Mouse (Mus musculus): ENCODE data around the gene Rab19.
"Not testable (repeated sequence)": the region's sequence is repeated elsewhere in the genome, so short reads cannot be mapped to it uniquely, and the experiment has no call there.

Rab19 gene

DNA sequence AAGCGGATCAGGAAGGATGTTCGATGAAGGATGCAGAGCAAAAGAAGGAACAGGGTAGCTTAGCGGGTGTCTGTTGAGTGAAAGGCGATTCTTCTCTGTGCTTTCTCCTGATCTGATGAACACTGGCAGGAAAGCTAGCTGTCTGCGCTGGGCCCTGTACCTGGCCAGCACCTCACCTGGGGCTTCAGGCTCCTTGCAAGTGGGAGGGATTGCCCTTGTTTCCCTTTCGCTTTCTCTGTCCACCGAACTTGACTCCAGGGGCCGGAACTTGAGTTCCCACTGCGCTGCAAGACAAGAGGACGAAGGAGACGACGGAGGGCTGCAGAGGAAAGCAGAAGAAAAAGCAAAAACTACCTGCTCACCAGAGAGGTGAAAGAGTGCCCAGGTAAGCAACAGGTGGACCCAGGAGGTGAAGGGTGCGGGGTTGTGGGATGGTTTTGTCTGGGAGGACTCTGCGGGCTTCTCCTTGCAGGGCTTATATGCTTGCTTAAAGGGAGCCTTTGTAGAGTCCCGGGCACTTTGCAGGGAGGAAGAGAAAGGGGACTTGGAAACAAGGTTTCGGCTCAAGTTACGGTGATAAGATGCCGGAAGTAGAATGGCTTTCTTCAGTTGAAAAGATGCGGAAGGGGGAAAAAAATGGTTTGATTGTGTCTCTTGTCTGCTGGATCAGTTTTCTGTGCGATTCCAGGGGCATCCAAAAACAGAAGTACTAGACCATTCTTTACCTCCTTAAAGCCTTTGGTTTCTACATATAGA lies at the start of gene Rab19:
Gene Rab19 (plus strand): TSS at position 51 of the 756 bp plus-strand sequence.
- peak; percentile 58 for DNase-seq

DNA sequence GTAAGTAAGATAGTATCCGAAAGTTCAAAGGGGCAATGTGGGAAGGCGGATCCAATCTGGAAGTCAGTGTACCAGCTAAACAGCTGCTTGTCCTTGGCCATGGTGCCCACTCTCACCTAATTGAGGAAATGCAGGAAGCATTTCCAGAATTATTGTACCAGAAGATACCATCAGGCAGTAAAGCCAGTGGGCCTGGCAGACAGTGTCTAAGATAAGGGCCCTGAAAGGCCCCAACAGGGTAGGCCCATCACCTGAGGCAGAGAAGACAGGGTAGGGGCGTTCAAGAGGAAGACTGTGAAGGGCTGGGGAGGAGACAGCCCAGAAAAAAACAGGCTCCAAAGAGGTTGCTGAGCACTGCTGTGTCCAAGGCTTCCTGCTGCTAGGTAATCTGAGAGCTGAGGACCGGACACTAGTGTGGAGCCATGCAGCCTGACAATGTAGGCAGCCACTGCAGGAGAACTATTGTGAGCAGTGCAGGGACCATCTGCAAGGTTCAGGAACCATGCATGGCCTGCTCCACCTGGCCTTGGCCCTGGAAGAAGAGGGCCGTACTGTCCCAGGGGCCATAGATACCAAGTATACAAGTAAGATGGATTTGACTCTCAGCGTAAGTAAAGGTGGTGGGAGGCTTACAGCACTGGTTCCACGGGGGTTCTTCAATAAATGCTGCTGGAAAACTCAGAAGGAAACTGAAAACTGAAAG lies 48.8 kb upstream of the Rab19 start:
- DNase-seq = no peak

DNA sequence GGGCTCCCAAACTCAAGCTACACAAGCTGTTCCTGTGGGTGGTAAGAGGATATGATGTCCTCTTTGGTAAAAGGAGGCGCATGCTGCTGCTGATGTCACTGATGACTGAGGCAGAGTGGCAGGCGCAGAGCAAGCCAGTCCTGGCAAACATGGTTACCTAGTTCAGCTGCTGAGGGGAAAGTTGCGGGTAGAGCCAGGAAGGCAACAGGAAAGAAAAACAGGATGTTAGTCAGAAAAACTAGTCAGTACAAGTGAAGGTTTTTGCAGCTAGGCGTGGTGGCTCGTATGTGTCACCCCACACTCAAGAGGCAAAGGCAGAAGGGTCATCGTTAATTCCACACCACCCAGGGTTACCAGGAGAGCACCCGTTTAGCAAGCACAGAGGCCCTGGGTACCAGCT lies 46.8 kb upstream of the Rab19 start:
- DNase-seq = no peak

GRCm38 (mm10) chr6:39334873-39335272 lies 46.1 kb upstream of the Rab19 start:
- no peak for DNase-seq

DNA sequence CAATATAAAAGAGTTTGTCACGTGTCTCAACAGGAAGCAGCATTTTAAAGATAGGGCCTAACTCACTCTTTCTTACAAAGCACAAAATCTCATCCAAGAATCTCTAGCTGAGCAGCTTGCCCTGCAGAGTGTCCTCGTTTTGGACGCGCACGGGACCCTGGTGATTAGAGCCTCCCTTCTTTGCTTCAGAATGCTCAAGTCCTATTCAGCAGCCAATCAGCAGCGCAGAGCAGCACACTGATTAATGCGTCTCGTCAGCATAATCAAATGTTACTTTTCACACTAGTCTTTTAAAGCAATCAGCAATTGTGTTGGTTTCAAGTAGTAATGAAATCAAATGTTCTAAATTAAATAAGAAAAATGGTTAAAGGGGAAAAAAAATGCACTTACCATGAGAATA lies 42.6 kb upstream of the Rab19 start:
- DNase-seq = no peak

- no peak for DNase-seq
Observed at GRCm38 (mm10) chr6:39341798-39342197, 39.2 kb upstream of the Rab19 start.

GRCm38 (mm10) chr6:39344020-39344419 lies 37.0 kb upstream of the Rab19 start:
- peak; percentile 87 for DNase-seq

DNA sequence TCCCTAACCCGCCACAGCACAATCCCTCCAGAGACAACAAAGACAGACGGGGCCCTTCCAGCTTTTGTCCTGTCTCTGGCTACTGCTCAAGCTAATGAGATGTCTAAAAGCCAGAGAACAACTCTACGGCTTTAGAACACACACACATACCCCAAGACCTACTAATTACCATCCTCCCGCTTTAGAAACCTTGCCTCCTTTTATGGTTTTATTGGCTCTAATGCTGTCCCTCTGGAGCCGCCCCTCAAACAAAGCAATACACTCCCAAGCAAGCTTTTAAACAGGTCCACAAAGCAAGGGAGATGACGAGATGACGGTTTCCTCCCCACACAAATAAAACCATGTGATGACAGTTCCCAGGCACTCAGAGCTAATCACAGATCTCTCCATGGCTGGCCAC lies 35.5 kb upstream of the Rab19 start:
- no peak for DNase-seq

GRCm38 (mm10) chr6:39346991-39347501 lies 33.9 kb upstream of the Rab19 start:
- peak; percentile 49 for DNase-seq

- DNase-seq = peak; percentile 36
Observed at GRCm38 (mm10) chr6:39347880-39348814, 32.8 kb upstream of the Rab19 start.

DNA sequence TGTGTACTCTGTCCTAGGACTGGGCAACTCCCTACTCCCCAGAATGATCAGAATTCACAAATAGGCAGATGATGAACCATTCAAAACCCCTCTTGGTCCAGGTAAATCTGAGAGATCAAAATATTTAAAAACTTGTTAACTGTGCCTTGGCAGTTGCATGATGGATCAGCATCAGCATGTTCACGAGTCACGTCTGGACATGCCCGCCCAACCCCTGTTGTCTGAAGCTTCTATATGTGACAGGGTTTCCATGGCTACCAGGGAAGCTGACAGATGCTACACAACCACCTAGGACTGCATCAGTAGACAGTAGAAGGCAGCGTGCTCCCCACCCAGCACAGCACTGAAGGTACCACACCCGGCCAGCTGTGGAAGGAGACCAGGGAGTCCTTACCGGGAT lies 32.0 kb upstream of the Rab19 start:
- no peak for DNase-seq

GRCm38 (mm10) chr6:39359207-39359606 lies 21.8 kb upstream of the Rab19 start:
- not testable (repeated sequence) for DNase-seq

DNA sequence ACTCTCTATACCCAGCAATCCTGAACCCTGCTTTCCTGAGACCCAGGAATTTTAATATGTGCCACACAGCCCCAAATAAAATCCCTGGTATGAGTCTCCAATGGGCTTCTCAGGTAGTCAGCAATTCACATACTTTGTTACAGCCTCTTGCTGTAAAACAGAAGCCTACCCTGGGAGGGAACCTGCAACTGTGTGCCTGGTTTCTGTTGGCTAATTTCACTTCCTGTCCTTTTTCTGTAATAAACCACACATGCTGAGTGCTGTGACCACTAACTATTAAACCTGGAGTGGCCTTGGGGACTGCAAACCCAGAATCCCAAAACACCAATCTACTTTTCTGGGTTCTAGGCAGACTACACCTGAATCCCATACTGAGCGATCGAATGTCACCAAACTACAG lies 18.3 kb upstream of the Rab19 start:
- no peak for DNase-seq

DNA sequence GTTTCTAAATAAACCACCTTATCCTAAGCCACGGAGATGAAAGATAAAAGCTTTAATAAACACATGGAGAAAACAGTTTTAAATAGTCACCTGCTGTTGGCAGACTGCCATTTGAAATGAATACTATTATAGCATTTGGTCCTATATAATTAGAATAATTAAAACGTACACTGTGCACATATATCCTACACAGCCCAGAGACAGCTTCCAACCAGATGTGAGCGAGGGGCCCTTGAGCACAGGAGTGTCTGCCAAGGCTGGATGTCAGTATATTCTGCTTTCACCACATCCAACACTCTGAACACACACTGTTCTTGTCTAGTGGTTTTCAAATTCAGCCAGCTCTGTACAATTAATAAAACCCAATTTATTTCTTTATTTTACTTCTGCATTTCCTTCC lies 11.3 kb upstream of the Rab19 start:
- no peak for DNase-seq

DNA sequence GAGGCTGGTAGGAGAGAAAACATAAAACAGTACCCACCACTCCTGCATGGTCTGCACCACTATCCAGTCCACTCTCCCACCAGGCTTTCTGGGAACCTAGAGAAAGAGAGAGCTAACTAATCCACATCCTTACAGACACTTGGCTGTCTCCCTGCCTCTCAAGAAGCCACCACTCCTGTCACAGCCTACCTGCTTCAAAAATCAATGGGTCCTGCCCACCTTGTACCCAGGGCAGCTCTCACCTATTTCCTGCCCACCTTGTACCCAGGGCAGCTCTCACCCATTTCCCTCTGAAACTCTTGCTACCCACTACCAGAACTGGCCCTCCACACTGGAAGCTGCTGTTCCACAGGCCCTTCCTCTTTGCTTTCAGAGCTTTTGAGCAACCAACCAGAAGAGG lies 8.9 kb upstream of the Rab19 start:
- no peak for DNase-seq

DNA sequence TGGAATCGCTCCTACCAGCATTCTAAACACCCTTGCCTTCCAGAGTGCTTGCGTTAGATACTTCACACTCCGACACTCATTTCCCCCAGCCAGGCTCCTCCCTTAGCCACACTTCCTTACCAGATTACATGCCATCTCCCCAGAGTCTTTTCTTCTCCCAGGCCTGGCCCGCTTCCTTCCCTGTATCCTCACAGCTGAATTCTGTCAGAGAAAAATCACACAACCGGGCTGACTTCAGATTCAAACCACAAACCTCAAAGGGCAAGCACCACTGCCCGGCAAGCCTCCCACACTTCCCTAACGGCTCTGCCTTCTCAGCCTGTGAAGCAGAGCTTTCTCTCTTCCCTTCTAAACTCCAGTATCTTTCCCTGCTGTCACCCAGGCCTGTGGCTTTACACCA lies 8.2 kb upstream of the Rab19 start:
- peak; percentile 59 for DNase-seq

GRCm38 (mm10) chr6:39373301-39373955 lies 7.5 kb upstream of the Rab19 start:
- no peak for DNase-seq

DNA sequence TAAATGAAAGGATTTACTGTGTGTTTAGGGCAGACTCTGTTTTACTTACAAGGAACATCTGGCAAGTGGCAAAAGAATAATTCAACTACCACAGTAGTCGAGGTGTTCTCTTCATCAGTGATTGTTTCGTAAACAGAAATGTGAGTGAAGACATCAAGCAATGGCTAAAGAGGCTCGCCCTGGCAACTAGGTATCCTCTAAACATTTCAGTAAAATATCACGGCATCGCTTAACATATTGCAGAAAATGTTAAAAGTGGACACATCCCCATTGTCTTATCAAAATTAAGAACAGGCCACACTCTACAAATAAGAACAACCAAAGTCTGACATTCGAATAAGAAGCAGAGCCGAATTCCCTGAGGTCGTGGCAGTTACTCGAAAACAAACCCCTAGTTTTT lies 4.2 kb upstream of the Rab19 start:
- no peak for DNase-seq

GRCm38 (mm10) chr6:39377311-39377827 lies 3.6 kb upstream of the Rab19 start, which contains the start of gene Slc37a3:
Gene Slc37a3, minus strand, starts transcription at chr6:39377675.
- DNase-seq = peak; percentile 92

GRCm38 (mm10) chr6:39378161-39378835 lies 2.7 kb upstream of the Rab19 start:
- not testable (repeated sequence) for DNase-seq

GRCm38 (mm10) chr6:39379224-39379623 lies 1.8 kb upstream of the Rab19 start:
- peak; percentile 12 for DNase-seq

GRCm38 (mm10) chr6:39379749-39380148 lies 1.2 kb upstream of the Rab19 start:
- DNase-seq = peak; percentile 13
